Mouse (Mus musculus): ENCODE measurements at regions not wholly inside any gene's neighbourhood (a gene's known extent, or its start where the extent isn't known, plus 50 kb on each side); places are given as distances from the start of the nearest gene placed in this dataset.

DNA sequence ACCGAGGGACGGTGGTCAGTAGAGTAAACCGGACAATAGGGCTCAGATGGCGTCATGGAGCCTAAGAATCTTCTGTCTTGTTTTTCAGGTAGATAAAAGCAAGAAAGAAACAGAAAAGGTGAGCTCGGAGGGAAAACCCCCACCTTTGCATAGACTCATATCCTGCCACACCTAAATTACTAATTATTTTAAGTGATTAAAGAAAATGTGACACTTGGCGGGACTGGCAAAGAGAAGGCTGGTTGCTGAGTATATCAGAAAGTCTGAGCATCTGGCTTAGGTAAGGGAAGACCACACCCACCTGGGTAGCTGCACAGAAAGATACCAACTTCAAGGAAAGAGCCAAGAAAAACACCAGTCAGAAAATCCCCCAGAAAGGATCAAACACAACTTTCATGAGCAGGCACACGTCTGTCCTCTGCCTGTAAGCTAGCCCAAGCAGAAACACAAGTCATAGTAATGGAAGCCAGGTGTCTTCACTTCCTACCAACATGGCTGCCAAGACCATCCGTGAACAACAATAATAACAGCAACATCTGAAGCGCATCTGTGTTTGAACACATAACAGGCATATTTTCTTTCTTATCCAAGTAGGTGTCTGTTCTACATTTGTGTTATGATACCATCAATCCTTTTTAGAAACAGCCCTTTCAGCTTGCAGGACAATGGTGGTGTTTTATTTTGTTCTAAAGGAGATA, 198.3 kb upstream of the Jarid2 start:
- DNase-seq = no peak

DNA sequence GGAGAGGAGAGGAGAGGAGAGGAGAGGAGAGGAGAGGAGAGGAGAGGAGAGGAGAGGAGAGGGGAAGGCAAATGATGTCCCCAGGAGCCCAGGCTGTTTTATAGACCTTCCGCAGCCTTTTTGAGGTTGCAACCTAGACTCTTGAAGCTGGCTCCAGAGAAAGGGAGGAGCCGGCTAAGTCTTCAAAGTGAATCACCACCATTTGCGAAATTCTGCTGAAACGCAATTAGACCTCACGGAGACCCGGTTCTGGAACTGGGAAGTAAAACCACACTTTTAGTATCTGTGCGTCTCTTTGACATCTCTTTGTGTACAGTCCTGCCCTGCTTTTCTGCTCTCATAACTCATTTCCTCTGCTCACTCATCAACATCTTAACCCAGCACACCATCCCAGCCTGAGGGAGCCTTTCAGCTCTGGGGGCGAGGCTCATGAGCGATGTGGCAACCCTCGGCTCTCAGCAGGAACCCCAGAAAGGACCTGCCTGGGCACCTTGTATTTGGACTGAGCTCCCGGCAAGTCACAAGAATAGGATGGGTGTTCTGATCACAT, 196.6 kb upstream of the Jarid2 start:
- DNase-seq = no peak

DNA sequence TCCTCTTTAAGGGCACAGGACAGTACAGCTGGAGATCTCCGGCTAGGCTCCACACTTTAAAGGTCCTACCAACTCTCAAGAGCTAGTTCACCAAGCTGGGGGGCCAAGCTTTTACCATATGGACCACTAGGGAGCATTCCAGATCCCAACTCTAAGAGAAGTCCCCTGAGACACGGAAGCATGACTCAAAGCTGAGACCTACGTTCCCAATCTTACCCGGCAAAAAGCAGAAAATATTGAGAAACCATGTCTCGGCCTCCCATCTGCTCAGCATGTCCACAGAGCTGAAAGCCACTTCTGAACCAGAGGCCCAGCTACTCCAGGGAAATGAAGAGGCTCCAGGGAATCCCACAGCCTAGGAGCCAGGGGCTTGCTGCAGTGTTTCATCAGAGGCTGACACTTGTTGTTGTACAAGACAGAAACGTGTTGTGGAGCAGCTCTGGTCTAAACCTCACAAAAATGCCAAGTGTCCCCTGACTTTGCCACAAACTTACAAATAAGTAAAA, 194.6 kb upstream of the Jarid2 start:
- DNase-seq = no peak

DNA sequence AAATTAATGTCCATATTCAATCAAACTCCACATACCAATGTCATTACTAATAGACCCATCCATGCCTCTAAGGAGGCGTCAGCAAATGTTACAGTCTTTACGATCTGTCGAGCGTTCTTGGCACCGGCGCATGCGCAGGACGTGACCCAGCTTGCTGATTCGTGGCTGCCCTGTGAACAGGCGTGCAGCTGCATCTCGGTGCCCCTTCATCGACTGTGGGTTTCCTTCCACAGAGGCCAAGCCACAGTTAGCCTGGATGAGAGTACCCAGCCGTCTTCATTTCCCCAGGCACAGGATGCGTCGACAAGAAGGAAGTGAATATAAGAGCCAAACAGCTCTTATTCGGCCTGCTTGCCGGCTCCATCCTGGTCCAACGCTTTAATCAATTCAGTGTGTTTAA, 193.8 kb upstream of the Jarid2 start:
- no peak for DNase-seq

DNA sequence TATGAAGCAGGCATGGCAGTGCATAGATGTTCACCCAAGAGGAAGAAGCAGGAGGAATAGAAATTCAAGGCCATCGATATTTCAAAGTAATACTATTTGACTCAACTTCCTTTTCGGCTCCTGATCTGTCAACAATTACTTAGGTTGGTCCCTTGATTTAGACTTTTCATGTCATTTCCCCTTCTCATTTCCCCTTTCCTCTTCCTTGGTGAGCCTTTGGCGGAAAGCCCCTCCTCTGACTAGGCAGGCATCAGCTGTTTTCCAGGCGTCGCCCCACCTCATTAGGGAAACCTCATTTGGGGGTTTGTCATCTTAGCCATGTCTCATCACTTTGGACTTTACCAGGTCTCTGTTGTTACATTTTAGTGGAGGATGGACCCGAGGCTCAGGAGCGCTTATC, 191.0 kb upstream of the Jarid2 start:
- no peak for DNase-seq

DNA sequence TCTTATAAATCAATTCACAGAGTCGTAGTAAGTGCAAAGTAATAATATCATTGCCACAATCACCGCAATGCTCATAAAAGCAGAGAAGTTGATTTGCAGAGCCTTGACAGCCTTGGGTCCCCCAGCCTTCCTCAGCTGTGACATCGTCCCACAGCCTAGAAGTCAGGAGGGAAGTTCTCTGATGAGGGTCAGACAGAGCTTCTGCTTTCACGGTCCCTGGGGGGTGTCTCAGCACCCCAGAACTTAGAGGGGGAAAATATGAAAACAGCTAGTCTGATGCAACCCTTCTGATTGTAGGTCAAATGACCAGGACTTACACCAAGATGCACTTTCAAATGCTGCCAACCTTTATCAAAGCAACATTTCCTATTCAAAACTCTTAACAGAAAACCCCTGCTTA, 188.9 kb upstream of the Jarid2 start:
- DNase-seq = no peak

DNA sequence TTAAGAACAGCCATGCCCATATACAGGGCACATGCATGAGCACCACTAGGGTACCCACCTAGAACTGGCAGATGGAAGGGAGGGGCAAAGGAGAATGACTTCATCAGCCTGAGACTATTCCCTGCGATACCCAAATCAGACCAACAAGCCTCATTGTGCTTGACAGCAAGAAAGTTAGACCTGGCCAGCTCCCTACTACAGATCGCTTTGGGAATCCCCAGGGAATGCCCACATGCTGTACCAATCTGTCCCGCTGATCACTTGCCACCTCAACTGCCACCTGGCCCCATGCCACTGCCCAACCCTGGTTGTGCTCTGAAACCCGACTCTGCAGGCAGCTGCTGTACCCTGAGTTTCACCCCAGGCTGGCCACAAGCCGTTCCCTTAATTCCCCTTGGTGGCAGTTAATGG, 188.0 kb upstream of the Jarid2 start:
- peak; percentile 79 for DNase-seq

DNA sequence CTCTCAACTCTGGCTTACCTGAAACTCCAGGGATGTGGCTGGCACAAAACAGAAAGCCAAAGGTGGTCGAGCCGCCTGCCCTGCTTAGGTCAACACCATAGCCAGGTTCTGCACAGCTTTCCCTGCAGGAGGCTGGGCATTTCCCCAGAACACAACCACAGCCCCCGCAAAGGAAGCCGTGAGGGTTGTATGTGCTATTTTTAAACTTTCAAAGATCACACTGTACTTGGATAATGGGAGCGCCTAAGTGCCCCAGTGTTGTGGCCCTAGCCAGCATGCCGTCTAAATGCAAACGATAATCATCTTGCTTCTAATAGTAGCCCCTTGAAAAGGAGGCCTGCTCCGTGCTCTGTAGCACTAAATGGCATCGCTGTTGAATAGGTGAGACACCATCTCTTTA, 184.5 kb upstream of the Jarid2 start:
- no peak for DNase-seq

DNA sequence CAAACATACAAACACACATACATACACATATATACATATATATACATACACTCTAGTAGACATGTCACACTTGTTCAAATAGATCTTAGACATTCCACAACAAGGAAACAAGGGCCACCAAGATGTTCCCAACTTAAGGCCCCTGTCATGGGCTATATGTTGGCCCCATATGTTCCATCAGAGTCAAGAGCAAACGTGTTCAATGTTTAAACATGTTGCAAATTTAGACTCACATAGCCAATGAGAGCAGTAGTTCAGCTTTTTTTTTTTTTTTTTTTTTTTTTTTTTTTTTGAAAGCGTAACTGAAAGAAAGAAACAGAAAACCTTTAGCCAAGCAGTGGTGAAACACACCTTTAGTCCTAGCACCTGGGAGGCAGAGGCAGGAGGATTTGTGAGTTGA, 183.0 kb upstream of the Jarid2 start:
- DNase-seq = no peak

DNA sequence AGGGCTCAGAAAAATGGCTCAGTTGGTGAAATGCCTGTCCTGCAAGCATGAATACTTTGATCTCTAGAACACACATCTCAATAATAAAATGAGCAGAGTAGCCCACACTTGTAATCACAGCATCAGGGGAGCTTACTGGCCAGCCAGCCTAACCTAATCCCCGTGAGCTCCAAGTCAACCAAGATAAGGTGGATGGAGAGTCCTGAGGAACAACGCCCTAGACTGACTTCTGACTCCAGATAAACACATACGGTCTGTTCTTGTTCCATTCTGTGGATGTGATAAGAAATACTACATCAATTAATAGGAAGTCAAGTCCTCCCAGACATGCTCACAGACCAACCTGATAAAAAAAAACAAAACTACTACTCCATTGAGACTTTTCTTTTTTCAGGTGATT, 180.4 kb upstream of the Jarid2 start:
- DNase-seq = no peak

DNA sequence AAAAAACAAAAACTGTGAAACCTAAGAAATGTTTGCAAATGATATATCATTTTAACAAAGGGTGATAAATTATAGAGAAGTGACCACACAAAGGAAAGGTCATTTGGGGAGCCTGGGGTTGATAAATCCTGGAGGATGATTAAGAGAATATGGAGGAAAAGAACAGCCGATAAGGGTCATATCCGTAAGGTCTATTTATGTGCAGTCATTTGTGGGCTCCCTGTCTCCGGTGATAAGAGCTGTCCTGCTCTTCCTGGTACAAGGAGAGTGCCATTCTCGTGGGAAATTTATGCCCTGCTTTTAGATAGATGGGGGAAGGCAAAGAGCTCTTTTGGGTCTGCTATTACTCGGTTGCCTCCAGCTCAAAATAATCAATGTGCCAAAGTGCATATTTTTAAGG, 175.9 kb upstream of the Jarid2 start:
- no peak for DNase-seq

DNA sequence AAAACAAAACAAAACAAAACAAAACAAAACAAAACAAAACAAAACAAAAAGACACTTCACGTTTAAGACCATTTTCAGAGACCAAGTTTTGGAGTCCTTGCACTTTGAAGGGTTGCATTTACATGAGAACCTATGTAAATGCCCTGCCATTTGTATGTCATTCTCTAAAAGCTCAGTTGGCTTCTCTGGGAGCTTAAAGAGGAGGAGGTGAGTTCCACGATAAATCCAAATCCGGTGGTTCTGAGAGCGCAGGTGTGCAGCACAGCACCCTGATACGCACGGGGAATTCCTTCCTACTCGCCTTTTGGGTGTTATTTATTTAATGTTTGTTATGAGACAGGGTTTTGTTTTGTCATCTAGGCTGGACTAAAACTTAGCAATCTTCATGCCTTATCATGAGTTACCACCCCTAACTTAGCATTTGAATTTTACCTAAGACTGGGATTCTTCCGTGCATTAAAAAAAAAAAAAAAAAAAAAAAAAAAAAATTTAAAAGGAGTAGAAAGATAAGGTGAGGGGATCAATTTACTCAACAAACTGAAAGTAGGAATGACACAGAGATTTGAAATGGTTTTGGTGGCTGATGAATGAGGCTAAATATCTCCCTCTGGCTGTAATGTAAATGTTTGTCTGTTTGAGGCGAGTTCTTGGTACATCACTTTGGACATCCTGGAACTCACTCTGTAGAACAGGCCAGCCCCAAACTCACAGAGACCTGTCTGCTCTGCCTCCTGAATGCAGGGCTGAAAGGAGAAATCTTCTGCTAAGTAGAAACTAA, 174.4 kb upstream of the Jarid2 start:
- DNase-seq = no peak

DNA sequence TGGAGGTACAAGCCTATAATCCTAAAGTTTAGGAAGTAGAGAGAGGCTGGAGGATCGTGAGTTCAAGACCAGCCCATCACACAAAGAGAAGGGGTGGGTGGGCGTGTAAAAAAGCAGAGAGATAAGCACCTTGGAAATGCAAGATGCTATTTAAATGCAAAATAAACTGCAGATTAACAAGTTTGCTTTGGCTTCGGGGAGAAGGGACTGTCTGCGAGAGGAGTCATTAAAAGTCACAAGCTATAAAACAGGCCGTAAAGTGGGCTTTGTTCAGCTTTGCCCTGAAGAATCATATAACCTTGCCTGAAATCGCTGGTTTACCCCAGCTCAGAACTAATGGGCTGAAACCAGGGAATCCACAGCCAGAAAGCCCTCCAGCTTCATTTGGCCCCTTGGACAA, 173.3 kb upstream of the Jarid2 start:
- no peak for DNase-seq

DNA sequence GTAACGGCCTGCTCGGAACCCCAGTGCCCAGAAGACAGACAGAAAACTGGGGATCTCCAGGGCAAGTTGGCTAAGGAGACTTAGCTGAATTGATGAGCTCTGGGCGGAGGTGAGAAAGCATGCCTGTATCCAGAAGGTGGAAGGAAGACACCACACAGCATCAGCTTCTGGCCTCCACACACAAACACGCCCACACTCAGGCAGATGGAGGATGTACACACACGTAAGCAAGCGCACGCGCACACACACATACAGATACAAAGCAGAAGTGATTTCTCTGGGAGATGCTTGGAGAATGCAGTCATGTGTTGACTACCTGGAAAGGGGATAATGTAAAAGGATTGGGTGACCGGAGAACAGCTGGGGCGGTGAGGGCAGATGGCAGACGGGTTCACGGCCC, 171.2 kb upstream of the Jarid2 start:
- DNase-seq = no peak

DNA sequence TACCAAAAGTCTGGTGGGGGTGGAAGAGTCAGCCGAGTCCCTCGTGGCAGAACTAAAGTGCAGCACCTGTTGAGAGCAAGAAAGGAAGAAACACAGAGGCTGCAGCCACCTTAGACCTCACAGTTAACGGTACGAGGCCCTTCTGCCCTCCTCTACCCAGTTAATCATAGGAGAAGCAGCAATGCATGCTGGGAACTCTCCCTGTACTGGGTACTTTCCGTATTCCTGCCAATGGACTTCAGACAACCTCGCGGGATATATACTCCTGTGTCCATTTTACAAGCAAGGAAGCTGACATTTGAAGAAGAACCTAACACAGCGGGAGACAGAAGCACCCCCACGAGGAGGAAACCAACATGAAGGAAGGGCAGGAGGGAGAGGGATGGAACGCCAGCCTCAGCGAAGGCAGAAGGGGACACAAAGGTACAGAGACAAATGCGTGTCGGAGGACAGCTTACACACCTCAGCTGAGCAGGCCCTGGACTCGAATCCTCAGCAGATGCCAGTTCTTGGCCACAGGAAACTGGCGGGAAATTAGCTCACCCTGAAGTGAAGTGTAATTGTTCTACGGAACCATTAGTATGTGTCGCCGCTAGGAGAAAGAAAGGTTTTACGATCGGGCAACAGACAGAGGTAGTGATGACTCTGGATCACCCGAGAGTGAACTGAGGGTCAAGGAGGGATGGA, 170.6 kb upstream of the Jarid2 start:
- DNase-seq = peak; percentile 28

DNA sequence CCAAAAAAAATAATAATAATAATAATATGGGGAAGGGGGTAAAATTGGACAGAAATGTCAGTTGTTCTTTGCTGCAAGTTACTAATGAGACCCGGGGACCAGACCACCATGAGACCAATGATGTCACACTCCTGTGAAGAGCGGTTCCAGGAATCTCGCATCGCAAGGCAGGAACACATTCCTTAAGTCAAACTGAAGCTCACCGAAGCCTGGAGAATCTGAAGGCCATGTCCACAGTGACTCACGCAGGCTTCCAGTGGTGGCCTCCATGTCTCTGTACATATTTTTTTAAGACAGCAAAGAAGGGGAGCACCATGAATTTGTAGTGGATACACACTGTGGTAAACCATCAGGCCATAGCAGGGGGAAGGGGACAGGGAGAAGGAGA, 170.1 kb upstream of the Jarid2 start:
- DNase-seq = no peak

DNA sequence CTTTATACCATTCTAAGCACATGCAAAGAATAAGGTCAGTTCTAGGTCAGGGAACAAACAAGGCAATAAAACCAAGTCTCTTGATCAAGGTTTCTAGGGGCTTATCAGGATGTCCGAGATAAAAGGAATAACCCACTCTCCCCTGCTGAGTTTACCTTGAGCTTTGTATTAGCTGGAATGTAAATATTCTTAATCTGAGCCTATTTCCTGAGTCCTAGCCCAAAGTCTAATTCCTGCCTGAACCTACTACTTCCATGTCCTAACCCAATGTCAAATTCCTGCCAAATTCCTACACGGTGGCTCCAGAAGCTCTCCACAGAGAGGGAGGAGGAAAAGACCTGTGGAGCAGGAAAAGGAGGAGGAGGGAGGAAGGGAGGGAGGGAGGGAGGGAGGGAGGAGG, 169.6 kb upstream of the Jarid2 start:
- no peak for DNase-seq

DNA sequence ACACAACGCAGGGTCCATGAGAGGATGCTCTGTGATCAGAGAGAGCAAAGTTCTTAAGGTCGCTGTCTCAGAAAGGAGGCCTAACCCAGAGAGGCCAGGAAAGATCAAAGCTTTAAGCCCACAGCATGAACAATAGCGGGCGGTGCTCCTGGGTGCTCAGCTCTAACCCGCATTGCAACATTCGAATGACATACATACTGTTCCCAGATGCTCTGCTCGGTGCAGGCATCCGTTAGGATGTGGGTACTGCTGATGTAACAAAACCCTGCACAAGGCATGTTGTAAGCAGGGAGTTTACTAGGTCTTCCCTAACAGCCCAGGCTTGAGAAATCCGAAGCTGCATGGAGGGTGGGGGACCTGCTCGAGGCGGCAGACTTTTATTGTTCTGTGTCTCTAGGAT, 164.6 kb upstream of the Jarid2 start:
- no peak for DNase-seq

DNA sequence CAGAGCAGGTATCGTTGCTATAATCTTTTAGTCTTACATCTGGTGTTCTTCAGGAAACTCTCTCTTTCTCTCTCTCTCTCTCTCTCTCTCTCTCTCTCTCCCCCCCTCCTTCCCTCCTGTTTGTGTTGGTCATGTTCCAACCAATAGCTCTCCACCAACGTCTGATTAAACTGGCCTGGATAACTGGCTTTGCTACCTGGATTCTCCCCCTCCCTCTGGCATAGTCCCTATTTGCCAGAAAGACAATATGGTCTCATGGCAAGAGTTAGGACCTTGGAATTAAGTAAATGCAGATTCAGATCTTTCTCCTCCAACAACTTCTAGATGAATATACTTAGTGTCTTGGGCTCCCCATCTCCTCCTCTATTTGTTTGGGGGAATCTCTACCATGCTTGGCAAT, 161.6 kb upstream of the Jarid2 start:
- DNase-seq = no peak

DNA sequence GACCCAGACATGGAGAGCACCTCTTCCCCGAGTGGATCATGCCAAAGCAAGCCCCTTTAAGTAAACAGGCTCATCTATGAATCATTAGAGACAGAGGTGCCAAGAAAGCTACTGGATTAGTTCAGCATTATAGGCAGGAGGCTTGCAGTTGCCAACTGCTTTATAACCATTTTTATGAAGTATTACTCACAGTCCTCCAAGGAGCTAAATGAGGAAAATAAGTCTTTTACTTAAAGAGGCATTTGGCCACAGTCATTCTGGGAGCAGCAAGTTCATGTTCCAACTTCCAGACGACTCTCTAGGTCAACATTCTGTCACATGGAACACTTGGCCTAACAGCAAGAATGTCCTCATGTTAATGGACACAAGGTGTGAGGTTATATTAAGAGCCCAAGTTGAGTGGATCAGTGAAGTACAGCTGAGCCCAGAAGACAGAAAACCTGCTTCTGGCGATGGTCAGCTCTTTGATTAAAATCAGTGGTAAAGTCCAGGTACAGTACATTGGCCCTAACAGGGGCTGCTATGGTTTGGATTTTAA, 160.0 kb upstream of the Jarid2 start:
- no peak for DNase-seq

DNA sequence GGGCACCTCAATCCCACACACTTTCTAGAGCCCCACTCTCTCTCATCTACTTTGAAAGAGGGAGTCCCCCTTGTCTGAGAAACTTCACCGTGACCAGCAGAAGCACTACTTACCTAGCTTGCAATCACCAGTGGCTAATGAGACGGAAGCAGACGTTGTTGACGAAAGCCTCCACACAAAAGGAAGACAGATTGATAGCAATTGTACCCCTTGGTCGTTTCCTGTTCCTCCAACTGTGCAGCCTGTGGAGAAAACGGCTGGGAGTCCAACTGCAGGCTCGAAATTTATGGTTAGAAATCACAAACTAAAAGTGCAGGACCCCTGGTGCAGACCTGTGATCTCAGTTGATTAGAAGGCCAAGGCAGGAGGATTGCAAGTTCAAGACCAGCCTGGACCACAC, 155.8 kb upstream of the Jarid2 start:
- DNase-seq = no peak

DNA sequence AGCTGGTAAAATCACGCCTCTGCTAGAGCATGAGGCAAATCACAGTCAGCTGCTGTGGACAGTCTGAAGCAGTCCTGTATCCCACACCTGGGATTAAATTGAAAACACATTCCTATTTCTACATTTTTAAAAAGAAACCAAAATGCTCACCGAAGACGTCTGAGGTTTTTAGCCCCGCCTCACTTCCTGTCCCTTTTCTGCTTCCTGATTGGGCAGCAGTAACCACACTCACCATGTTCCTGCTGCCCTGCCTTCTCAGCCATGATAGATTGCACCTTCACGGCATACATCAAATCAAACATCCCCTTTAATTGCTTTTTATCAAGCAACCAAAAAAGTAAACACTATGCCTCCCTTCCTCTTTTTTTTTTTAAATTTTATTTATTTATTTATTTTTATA, 150.1 kb upstream of the Jarid2 start:
- no peak for DNase-seq

DNA sequence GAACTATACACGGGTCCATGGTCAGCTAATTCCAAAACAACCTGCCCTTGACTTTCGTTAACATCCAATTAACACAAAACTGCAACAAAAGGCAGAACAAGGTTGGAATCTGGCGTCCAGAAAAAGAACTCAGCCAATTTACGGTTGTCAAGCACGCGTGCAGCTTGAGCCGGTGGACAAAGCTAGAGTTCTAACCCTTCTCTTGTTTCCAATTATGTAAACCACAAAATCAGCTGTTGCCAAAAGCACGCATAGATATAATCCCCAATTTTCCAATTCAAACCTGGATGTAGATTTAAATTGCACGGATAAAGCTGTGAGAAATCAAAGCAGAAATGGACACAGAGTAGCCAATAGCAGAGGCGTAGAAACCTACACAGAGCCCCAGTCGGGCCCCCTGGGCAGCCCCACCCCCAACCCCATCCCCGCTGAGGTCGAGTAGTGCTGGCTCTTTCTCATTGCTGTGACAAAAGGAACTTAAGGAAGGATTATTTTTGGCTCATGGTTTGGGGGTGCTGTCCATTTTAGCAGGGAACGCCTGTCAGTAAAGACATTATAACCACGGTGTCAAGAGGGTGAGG, 149.0 kb upstream of the Jarid2 start:
- DNase-seq = no peak
